Mouse (Mus musculus): ENCODE measurements around the gene Patl1. TPM values are rescaled to one million over a fixed set of nuclear protein-coding genes. Genes with fewer than 3 reads are reported as not detected.
"Not testable (repeated sequence)": the region's sequence is repeated elsewhere in the genome, so short reads cannot be mapped to it uniquely, and the experiment has no call there.

Patl1 gene
- 39.7 TPM for polyA plus RNA-seq (2021)

GRCm38 (mm10) chr19:11912037-11912532 lies at the start of gene Patl1:
Patl1 (plus strand) TSS chr19:11912399.
- ATAC-seq (peak; percentile 88), DNase-seq (ENCODE audit: low read depth, low spot score) (peak; percentile 89)
- in situ Hi-C loops (cut with MboI; ENCODE audit: low pct_unique_long_range_greater_than_20kb), result loop anchor here (5.0 to 25.0 kb wide), 2 partner anchors 95 to 575 kb away; no protein-coding TSS in a partner anchor
- H3K27me3 ChIP-seq, result no peaks in the 10 kb centered on the region
- ChIA-PET POLR2A (interaction anchor here (1.0 kb wide), 2 partner anchors 37 to 53 kb away, joined by 3 read pairs; partner anchors contain the start of genes Olfr1419 and Osbp), CTCF (no interaction called here)
- no peak for TF ChIP-seq CTCF (IDR thresholded peaks at IDR 0.05)

- CTCF ChIA-PET, result interaction anchor here (1.3 to 1.5 kb wide), 2 partner anchors 24 to 63 kb away, joined by 3 read pairs; no protein-coding TSS in a partner anchor
- in situ Hi-C loops (cut with MboI; ENCODE audit: low pct_unique_long_range_greater_than_20kb), result no loop called here
- no peak for DNase-seq (ENCODE audit: low read depth, low spot score)
- H3K27me3 ChIP-seq, result peaks cover 33% of the 10 kb centered on the region
- no peak for ATAC-seq
- POLR2A ChIA-PET, result no interaction called here
- peak; percentile 32 for TF ChIP-seq CTCF (IDR thresholded peaks at IDR 0.05)
Measured at GRCm38 (mm10) chr19:11867837-11868236, 44.4 kb upstream of the Patl1 start.

DNA sequence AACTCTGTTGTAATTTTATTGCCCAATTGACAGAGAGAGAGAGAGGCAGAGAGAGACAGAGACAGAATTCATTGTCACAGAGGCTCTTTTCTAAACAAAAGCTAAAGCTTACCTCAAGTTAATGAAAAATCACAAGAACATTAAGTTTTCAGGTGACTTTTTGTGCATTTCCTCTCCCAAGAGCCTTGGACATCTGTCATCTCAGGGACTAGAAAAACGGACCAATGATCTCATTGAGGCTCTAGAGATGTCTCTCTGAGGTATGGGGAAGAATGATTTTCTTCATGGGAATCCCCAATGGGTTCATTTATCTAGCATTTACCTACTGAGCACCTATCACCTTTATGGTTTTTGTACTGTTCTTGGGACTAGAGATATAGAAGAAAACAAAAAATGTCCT lies 37.2 kb upstream of the Patl1 start, which contains the start of gene Olfr1419:
Gene Olfr1419, minus strand, starts transcription at position 101 of the 400 bp plus-strand sequence.
- TF ChIP-seq CTCF (IDR thresholded peaks at IDR 0.05), result no peak
- in situ Hi-C loops (cut with MboI; ENCODE audit: low pct_unique_long_range_greater_than_20kb), result no loop called here
- CTCF ChIA-PET, result no interaction called here

DNA sequence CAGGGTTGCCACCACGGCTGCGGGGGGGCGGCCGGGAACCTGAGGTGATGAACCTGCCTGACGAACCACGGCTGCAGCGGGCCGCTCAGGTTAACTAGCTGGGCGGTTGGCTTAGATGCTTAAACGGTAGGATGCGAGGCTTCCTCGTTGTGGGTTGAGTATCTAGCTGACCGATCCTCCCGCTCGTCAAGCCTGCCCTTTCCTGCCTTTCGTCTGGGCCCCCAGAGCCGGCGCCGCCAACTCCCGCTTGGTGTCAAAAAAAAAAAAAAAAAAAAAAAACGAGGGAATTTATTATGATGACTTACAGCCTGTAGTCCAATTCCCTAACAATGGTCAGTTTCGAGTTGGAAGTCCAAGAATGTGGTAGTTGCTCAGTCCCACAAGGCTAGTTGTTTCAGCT lies 33.8 kb upstream of the Patl1 start:
- ATAC-seq; POLR2A ChIA-PET; in situ Hi-C loops (cut with MboI; ENCODE audit: low pct_unique_long_range_greater_than_20kb); DNase-seq (ENCODE audit: low read depth, low spot score); CTCF ChIA-PET: not testable (repeated sequence)
- peaks cover 40% of the 10 kb centered on the region for H3K27me3 ChIP-seq

More for the DNA sequence above, 37.2 kb upstream of the Patl1 start, which contains the start of gene Olfr1419:
- H3K27me3 ChIP-seq, result peaks cover 39% of the 10 kb centered on the region
- POLR2A ChIA-PET, result interaction anchor here (0.6 to 1.2 kb wide), 2 partner anchors 25 to 36 kb away, joined by 3 read pairs; no protein-coding TSS in a partner anchor
- no peak for DNase-seq (ENCODE audit: low read depth, low spot score)
- no peak for ATAC-seq

DNA sequence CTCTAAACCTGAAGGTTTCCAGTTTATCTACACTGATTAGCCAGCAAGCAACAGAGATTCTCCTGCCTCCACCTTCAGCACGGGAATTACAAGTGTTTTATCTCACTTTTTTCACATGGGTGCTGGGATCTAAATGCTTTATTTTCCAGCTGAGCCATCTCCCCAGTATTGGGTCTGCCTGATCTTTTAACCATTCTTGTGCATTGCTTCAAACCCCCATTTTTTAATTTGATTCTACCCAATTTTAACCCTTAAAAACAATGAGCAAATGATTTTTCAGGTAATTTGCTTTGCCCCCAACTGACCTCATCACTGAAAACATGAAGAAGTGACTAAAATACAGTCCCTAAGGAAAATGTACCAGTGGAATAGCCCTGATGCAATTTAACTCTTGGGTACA lies 25.9 kb upstream of the Patl1 start, which contains the start of gene Olfr1420:
Gene Olfr1420, plus strand, starts transcription at position 301 of the 400 bp plus-strand sequence.
- CTCF ChIA-PET, result no interaction called here
- ATAC-seq, result no peak
- POLR2A ChIA-PET, result no interaction called here
- no peak for DNase-seq (ENCODE audit: low read depth, low spot score)
- TF ChIP-seq CTCF (IDR thresholded peaks at IDR 0.05), result no peak
- peaks cover 71% of the 10 kb centered on the region for H3K27me3 ChIP-seq
- in situ Hi-C loops (cut with MboI; ENCODE audit: low pct_unique_long_range_greater_than_20kb), result no loop called here

DNA sequence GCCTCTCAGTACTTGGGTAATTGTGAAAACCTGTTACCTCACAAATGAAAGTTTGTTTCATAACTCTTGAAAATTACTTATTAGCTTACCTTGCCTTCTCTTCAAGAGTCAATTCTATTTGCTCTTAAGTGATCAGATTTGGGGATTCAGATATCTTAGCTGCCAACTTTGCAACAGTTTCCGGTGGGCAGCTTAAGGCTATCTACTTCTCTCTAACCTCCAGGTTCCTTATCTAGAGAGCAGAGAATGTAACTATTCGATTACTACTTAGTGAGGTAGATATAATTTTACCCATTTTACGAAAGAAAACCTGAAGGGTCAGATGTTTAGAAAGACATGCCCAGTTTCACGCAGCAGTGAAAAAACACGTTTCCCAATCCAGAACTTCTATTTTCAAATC lies 1.2 kb upstream of the Patl1 start:
- DNase-seq (ENCODE audit: low read depth, low spot score), result no peak
- in situ Hi-C loops (cut with MboI; ENCODE audit: low pct_unique_long_range_greater_than_20kb), result loop anchor here (5.0 to 25.0 kb wide), 2 partner anchors 96 to 576 kb away; no protein-coding TSS in a partner anchor
- ChIA-PET CTCF (interaction anchor here (1.4 kb wide), 1 partner anchor 10 kb away, joined by 4 read pairs; no protein-coding TSS in a partner anchor), POLR2A (interaction anchor here (1.0 kb wide), 1 partner anchor 36 kb away, joined by 3 read pairs; the partner anchor contains the start of gene Olfr1419)
- H3K27me3 ChIP-seq, result no peaks in the 10 kb centered on the region
- TF ChIP-seq CTCF (IDR thresholded peaks at IDR 0.05), result no peak
- ATAC-seq, result no peak

DNA sequence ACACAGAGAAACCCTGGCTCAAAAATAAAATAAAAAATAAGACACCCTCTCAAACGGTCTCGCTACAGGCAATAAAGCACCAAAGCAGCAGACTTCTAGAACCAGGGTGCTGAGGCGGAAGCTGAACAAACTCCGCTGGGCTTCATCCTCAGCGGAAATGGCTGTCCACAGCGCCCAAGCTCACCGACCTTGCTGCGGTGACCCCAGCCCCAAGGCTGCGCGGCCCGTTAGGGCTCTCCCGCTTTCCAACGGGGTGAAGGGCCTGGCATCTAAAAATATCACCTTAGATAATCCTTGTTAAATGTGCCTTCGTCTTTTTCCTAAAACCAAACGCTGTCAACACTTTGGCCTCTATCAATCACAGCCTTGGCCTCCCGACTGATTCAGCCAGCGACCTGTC lies 596 bp upstream of the Patl1 start:
- no peaks in the 10 kb centered on the region for H3K27me3 ChIP-seq
- ChIA-PET CTCF (no interaction called here), POLR2A (interaction anchor here (1.0 kb wide), 2 partner anchors 37 to 54 kb away, joined by 3 read pairs; partner anchors contain the start of genes Olfr1419 and Osbp)
- ATAC-seq (peak; percentile 27), DNase-seq (ENCODE audit: low read depth, low spot score) (no peak)
- no peak for TF ChIP-seq CTCF (IDR thresholded peaks at IDR 0.05)
- in situ Hi-C loops (cut with MboI; ENCODE audit: low pct_unique_long_range_greater_than_20kb), result loop anchor here (5.0 to 25.0 kb wide), 2 partner anchors 96 to 576 kb away; no protein-coding TSS in a partner anchor

DNA sequence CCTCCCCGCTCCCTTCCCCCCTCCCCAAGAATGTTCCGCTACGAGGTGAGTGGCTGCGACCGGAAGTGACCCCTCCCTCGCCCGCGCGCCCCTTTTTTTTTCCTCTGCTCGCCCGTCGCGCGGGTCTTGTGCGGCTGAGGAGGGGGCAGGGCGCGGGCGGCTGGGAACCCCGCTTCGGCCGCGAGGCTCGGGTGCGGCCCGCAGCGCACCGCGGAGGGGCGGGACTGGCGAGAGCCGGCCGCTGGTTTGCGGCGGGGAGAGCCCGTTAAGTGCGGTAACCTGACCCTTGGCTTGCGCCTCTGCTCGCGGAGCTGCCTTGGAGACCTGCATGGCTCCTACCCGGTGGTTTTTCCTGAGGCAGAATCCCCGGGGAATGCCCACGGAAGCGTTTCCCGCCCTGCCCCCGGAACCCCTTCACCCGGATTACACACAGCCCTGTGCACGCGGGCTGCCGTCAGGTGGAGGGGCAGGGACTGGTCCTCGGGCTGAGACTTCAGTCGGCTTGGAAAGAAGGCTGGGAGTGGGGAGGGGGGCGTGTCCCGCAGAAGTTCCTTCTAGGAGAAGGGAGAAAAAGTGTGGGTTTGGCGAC lies 428 bp downstream of the Patl1 start:
- TF ChIP-seq CTCF (IDR thresholded peaks at IDR 0.05), result no peak
- CTCF ChIA-PET, result interaction anchor here (0.9 to 1.5 kb wide), 4 partner anchors 63 to 143 kb away, joined by 3 read pairs; no protein-coding TSS in a partner anchor
- in situ Hi-C loops (cut with MboI; ENCODE audit: low pct_unique_long_range_greater_than_20kb), result loop anchor here (5.0 to 25.0 kb wide), 2 partner anchors 95 to 575 kb away; no protein-coding TSS in a partner anchor
- POLR2A ChIA-PET, result interaction anchor here (1.0 to 1.2 kb wide), 4 partner anchors 53 to 136 kb away, joined by 3 to 4 read pairs (median 3); partner anchors contain the start of genes Osbp and Stx3
- DNase-seq (ENCODE audit: low read depth, low spot score) (no peak), ATAC-seq (peak; percentile 75)
- H3K27me3 ChIP-seq, result no peaks in the 10 kb centered on the region

DNA sequence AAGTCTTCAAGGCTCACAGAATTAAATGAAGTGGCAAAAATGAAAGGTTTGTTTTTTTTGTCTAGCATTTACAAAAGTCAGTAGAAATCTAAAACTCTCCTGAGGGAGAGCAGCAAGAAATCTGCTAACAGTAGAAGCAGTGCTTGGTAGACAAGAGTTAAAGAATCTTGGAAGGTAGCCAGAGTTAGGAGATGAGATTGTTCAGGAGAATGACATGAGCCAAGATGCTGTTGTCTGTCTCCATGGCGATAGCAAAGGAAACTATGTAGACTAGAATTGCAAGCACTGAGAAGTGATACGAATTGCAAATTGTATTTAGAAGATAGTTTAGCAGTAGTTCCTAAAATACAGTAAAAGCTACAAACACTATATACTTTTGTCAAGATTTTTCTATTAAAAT lies 3.6 kb downstream of the Patl1 start:
- CTCF ChIA-PET, result interaction anchor here (1.1 to 2.1 kb wide), 3 partner anchors 13 to 138 kb away, joined by 3 to 6 read pairs (median 3); no protein-coding TSS in a partner anchor
- H3K27me3 ChIP-seq, result no peaks in the 10 kb centered on the region
- no peak for ATAC-seq
- POLR2A ChIA-PET, result no interaction called here
- TF ChIP-seq CTCF (IDR thresholded peaks at IDR 0.05), result no peak
- no peak for DNase-seq (ENCODE audit: low read depth, low spot score)
- in situ Hi-C loops (cut with MboI; ENCODE audit: low pct_unique_long_range_greater_than_20kb), result loop anchor here (25.0 kb wide), 1 partner anchor 571 kb away; no protein-coding TSS in a partner anchor

DNA sequence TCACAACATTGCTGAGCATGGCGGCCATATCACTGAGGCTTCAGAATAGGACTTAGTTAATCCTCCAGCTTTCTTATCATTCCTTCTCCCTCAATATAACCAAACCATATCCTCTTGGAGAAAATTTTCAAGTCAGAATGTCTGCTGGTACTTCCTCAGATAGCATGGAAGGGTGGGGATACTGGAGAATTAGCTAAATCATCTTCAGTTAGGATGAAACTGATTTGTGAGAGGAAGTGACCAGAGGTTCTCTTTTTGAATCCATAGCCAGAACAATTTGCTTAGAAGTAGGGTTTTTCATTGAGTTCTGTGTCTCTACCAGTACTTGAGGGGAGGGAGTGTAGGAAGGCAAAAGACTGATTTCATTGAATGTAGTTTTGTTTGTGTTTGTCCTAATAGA lies 9.9 kb downstream of the Patl1 start:
- in situ Hi-C loops (cut with MboI; ENCODE audit: low pct_unique_long_range_greater_than_20kb), result loop anchor here (5.0 to 25.0 kb wide), 2 partner anchors 145 to 565 kb away; no protein-coding TSS in a partner anchor
- DNase-seq (ENCODE audit: low read depth, low spot score) (no peak), ATAC-seq (no peak)
- TF ChIP-seq CTCF (IDR thresholded peaks at IDR 0.05), result no peak
- no peaks in the 10 kb centered on the region for H3K27me3 ChIP-seq
- ChIA-PET CTCF (interaction anchor here (0.6 to 2.5 kb wide), 5 partner anchors 11 to 145 kb away, joined by 3 to 8 read pairs (median 4); no protein-coding TSS in a partner anchor), POLR2A (no interaction called here)

DNA sequence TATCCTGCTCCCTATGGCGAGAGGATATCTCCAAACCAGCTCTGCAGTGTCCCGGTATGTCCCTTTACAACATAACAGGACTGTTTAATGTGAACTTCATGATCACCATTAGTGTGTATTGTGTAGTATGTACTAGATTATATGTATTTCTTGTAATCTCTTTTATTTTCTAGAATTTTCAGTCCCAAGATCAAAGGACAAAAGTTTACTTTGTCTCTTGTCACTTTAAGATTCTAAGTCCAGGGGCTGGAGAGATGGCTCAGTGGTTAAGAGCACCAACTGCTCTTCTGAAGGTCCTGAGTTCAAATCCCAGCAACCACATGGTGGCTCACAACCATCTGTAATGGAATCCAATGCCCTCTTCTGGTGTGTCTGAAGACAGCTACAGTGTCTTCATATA lies 10.3 kb downstream of the Patl1 start:
- H3K27me3 ChIP-seq; ATAC-seq; POLR2A ChIA-PET; DNase-seq (ENCODE audit: low read depth, low spot score): not testable (repeated sequence)
- CTCF ChIA-PET, result interaction anchor here (1.0 to 2.5 kb wide), 4 partner anchors 10 to 145 kb away, joined by 3 to 8 read pairs (median 5); no protein-coding TSS in a partner anchor
- in situ Hi-C loops (cut with MboI; ENCODE audit: low pct_unique_long_range_greater_than_20kb), result loop anchor here (5.0 to 25.0 kb wide), 2 partner anchors 145 to 565 kb away; no protein-coding TSS in a partner anchor
